Mouse (Mus musculus) hindbrain, embryonic 14.5 days (tissue): ENCODE data around the gene Hdlbp. TPM values are rescaled to one million over a fixed set of nuclear protein-coding genes. Genes with fewer than 3 reads are reported as not detected.

Experiments
- polyA plus RNA-seq: library from polyadenylated mRNA; unstranded; fragments of >200 nt; fragmentation: Nextera tagmentation; extraction: Ambion mirVana; gene quantifications from 2 replicates; pipeline ENCODE4 v1.2.1, GENCODE M21; 2014

Hdlbp gene
- polyA plus RNA-seq, 1 experiment from 2014 or later, result 80.2 TPM

Other genes starting within 250 kb of the Hdlbp start
- gene Sned1, start 243.0 kb downstream of the Hdlbp start, polyA plus RNA-seq, result 9.4 and 10.9 TPM in 2 replicates
- gene Mterf4, start 172.9 kb downstream of the Hdlbp start, polyA plus RNA-seq, result 26.9 and 29.8 TPM in 2 replicates
- gene Ppp1r7, start 136.0 kb downstream of the Hdlbp start, polyA plus RNA-seq, result 53.3 and 59.0 TPM in 2 replicates
- gene Pask, start 135.3 kb downstream of the Hdlbp start, polyA plus RNA-seq, result 4.1 and 4.9 TPM in 2 replicates
- gene Ano7, start 104.9 kb downstream of the Hdlbp start, polyA plus RNA-seq, result 0.66 and 1.3 TPM in 2 replicates
- 5.0 and 5.2 TPM in 2 replicates for gene Farp2, start 33.3 kb upstream of the Hdlbp start, polyA plus RNA-seq
- 354 and 373 TPM in 2 replicates for gene Stk25, start 179.8 kb upstream of the Hdlbp start, polyA plus RNA-seq
- 79.8 and 82.4 TPM in 2 replicates for gene Bok, start 206.8 kb upstream of the Hdlbp start, polyA plus RNA-seq